Mouse (Mus musculus) liver, embryonic 14.5 days (tissue): ENCODE measurements at regions not wholly inside any gene's neighbourhood (a gene's known extent, or its start where the extent isn't known, plus 50 kb on each side); places are given as distances from the start of the nearest gene placed in this dataset.

Source experiments
- ATAC-seq: fragments of 200-750 bp; cut with Nextera tagmentation; 2 replicates; pipeline ENCODE4 v1.8.0; 2017; ENCODE audit warnings: moderate number of reproducible peaks, mild to moderate bottlenecking, moderate library complexity; ENCODE audit not compliant: insufficient read depth
- DNase-seq, 3 experiments: peaks; one replicate each; pipeline ENCODE4 v3.0.0-alpha.2; 2012 to 2013; ENCODE audit warnings: low read depth in 3 of 3, low spot score in 3 of 3
- H3K27ac ChIP-seq: fragments of 300-500 bp; sonication (generic); 2 replicates; pipeline ENCODE4 v1.5.1; 2014; ENCODE audit warnings: moderate library complexity, mild to moderate bottlenecking, control low read depth, inconsistent platforms
- H3K27me3 ChIP-seq: fragments of 300-500 bp; sonication (generic); 2 replicates; pipeline ENCODE4 v1.6.1; 2014; ENCODE audit warnings: mild to moderate bottlenecking, low read length, moderate library complexity; ENCODE audit not compliant: control insufficient read depth, insufficient read depth
- H3K36me3 ChIP-seq: fragments of 300-500 bp; sonication (generic); replicated peaks from 2 replicates; pipeline ENCODE4 v1.6.1; 2014; ENCODE audit warnings: low read depth; ENCODE audit not compliant: control insufficient read depth, insufficient read depth
- H3K4me1 ChIP-seq, 2 experiments: fragments of 200-500 bp in 1 of 2; fragments of 300-500 bp in 1 of 2; sonication (generic) in 1 of 2; replicated peaks; 2 replicates each; pipeline ENCODE4 v1.6.1; 2012 to 2014; ENCODE audit warnings: antibody characterized with exemption in 1 of 2, inconsistent platforms in 1 of 2, low read length in 1 of 2; ENCODE audit not compliant: control insufficient read depth in 2 of 2, insufficient read depth in 2 of 2
- H3K4me2 ChIP-seq: fragments of 300-500 bp; sonication (generic); 2 replicates; pipeline ENCODE4 v1.6.1; 2014; ENCODE audit warnings: low read depth, mild to moderate bottlenecking, control low read depth, moderate library complexity
- H3K4me3 ChIP-seq, 2 experiments: fragments of 200-500 bp in 1 of 2; fragments of 300-500 bp in 1 of 2; sonication (generic) in 1 of 2; 2 replicates each; pipeline ENCODE4 v1.5.1; 2012 to 2014; ENCODE audit warnings: low read depth in 2 of 2, low read length in 2 of 2, mild to moderate bottlenecking in 2 of 2, control low read depth in 1 of 2, inconsistent platforms in 1 of 2, moderate library complexity in 1 of 2; ENCODE audit not compliant: insufficient read depth in 1 of 2
- H3K9ac ChIP-seq: fragments of 300-500 bp; sonication (generic); replicated peaks from 2 replicates; pipeline ENCODE4 v1.6.1; 2014; ENCODE audit warnings: mild to moderate bottlenecking, control low read depth, moderate library complexity
- H3K9me3 ChIP-seq: fragments of 300-500 bp; sonication (generic); 2 replicates; pipeline ENCODE4 v1.6.1; 2016; ENCODE audit warnings: low read length, mixed read lengths; ENCODE audit not compliant: control insufficient read depth
- CTCF ChIP-seq: IDR thresholded peaks from 2 replicates; pipeline ENCODE4 v1.5.1; 2016; ENCODE audit warnings: antibody characterized with exemption, low read depth, control low read depth
- EP300 ChIP-seq: IDR thresholded peaks from 2 replicates; pipeline ENCODE4 v1.6.1; 2016; ENCODE audit warnings: antibody characterized with exemption, low read depth
- WGBS: fragments of 180-500 bp; shearing (Covaris S2); extraction: QIAGEN DNeasy Blood & Tissue Kit; methylation state at CpG from one replicate; pipeline ENCODE4 v1.1.7; 2014; ENCODE audit not compliant: insufficient replicate concordance; 5-methylcytosine and 5-hydroxymethylcytosine counted together

DNA sequence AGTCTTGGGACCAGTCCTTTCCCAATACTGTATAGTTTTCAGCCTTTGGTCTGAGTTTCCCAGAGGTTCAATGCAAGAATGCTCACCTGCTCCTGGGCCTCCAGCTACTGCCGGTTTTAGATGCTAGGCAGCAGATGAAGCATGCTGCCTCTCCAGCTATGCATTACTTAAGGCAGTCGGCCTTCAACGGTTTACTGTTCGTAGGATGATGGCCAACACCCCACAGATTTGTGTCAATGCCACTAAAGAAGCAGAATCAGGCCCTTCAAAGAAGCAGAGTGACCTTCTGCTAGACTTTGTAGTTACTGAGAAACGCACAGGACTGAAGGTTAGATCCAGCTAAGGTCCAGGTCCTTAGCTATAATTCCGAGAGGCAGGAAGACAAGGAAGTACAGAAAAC, 65.0 kb upstream of the Btg3 start:
- no peak overlapping the region for H3K27ac ChIP-seq
- no peaks in the 10 kb centered on the region for H3K4me1 ChIP-seq
- TF ChIP-seq EP300, result no peak
- TF ChIP-seq CTCF, result no peak
- no peak overlapping the region for H3K4me3 ChIP-seq
- no peaks in the 10 kb centered on the region for H3K36me3 ChIP-seq
- H3K27me3 ChIP-seq, result no peaks in the 10 kb centered on the region
- H3K4me2 ChIP-seq, result no peak overlapping the region
- DNase-seq, result no peak
- ATAC-seq, result no peak
- H3K9ac ChIP-seq, result no peak overlapping the region
- H3K9me3 ChIP-seq, result no peaks in the 10 kb centered on the region
- 63% methylated on average over 6 of the region's 6 CpGs for WGBS

GRCm38 (mm10) chr16:78435707-78436106, 58.7 kb upstream of the Btg3 start:
- H3K4me1 ChIP-seq, result no peaks in the 10 kb centered on the region
- no peak overlapping the region for H3K4me3 ChIP-seq
- no peak overlapping the region for H3K27ac ChIP-seq
- H3K4me2 ChIP-seq, result no peak overlapping the region
- no peaks in the 10 kb centered on the region for H3K27me3 ChIP-seq
- TF ChIP-seq CTCF (no peak), EP300 (no peak)
- no peak overlapping the region for H3K9ac ChIP-seq
- ATAC-seq (no peak), DNase-seq (no peak)
- H3K9me3 ChIP-seq, result no peaks in the 10 kb centered on the region
- WGBS, result 20% methylated on average over 5 of the region's 5 CpGs
- no peaks in the 10 kb centered on the region for H3K36me3 ChIP-seq

- Histone ChIP-seq H3K36me3 (no peaks in the 10 kb centered on the region), H3K4me2 (no peak overlapping the region), H3K4me3 (no peak overlapping the region), H3K9me3 (no peaks in the 10 kb centered on the region), H3K27ac (no peak overlapping the region), H3K9ac (no peak overlapping the region), H3K27me3 (no peaks in the 10 kb centered on the region), H3K4me1 (no peaks in the 10 kb centered on the region)
- DNase-seq (no peak), ATAC-seq (no peak)
- no peak for TF ChIP-seq EP300
- TF ChIP-seq CTCF, result no peak
- 47% methylated on average over 16 of the region's 16 CpGs for WGBS
Measured at GRCm38 (mm10) chr16:78427470-78428041, 50.6 kb upstream of the Btg3 start.
